ENCODE assay signal across 30 mouse cellular contexts in genomic region chr11:109615286-109615685, GRCm38 (mm10). TPM values are rescaled to one million over a fixed set of nuclear protein-coding genes. Genes with fewer than 3 reads are reported as not detected.
DNase-seq lines count a peak whose midpoint lies in the region; ATAC-seq and TF ChIP-seq lines count a peak whose summit lies in the region.
"Had no signal": no experiment of that assay in that cellular context is flagged by ENCODE, and none has a peak within 500 bp of the region (broad histone marks: within the 10 kb centered on the region; RNA-seq: fewer than 3 reads in every experiment).

No protein-coding gene starts in this region.

- H3K9me3 ChIP-seq in liver, embryonic 16.5 days (replicated peaks; ENCODE audit: control insufficient read depth, low read length), result no peaks in the 10 kb centered on the region
- H3K9me3 ChIP-seq in intestine, embryonic 16.5 days (ENCODE audit: control insufficient read depth, low read length), result no peaks in the 10 kb centered on the region
- H3K9me3 ChIP-seq: embryonic facial prominence, embryonic 15.5 days; forebrain, embryonic 10.5 days; heart, embryonic 10.5 days; kidney, embryonic 15.5 days; limb, embryonic 15.5 days; megakaryocyte, embryonic 14.5 days; midbrain, embryonic 15.5 days; neural tube, embryonic 13.5 days; stomach, embryonic 15.5 days had no signal

- 26% methylated on average over 9 of the region's 9 CpGs for whole genome bisulfite sequencing in liver, embryonic 16.5 days (ENCODE audit: insufficient replicate concordance)
- 64% methylated on average over 9 of the region's 9 CpGs for WGBS in intestine, embryonic 16.5 days

- no peak overlapping the region for H3K4me3 ChIP-seq in gastrocnemius, adult 2 months
- H3K4me3 ChIP-seq in liver, embryonic 16.5 days (ENCODE audit: low read depth, low read length), result peak overlapping the region; percentile 47
- H3K4me3 ChIP-seq in intestine, embryonic 16.5 days (ENCODE audit: low read length), result no peak overlapping the region
- H3K4me3 ChIP-seq: embryonic facial prominence, embryonic 15.5 days; forebrain, embryonic 10.5 days; heart, embryonic 10.5 days; kidney, embryonic 15.5 days; left cerebral cortex, adult 2 months; limb, embryonic 15.5 days; megakaryocyte, embryonic 14.5 days; midbrain, embryonic 15.5 days; myocyte; neural tube, embryonic 13.5 days; stomach, embryonic 15.5 days had no signal

- intact Hi-C loops in gastrocnemius, adult 2 months (cut with DNase I), result loop anchor here (10.0 kb wide), 1 partner anchor 280 kb away; no protein-coding TSS in a partner anchor

- H3K4me2 ChIP-seq in liver, embryonic 16.5 days (ENCODE audit: low read depth, low read length), result peak overlapping the region; percentile 78
- H3K4me2 ChIP-seq in intestine, embryonic 16.5 days (ENCODE audit: low read depth, low read length), result no peak overlapping the region
- H3K4me2 ChIP-seq: embryonic facial prominence, embryonic 15.5 days; kidney, embryonic 15.5 days; limb, embryonic 15.5 days; midbrain, embryonic 15.5 days; neural tube, embryonic 13.5 days; stomach, embryonic 15.5 days had no signal

- no peak for DNase-seq in gastrocnemius, adult 2 months
- DNase-seq in gastrocnemius, adult 18-20 months (ENCODE audit: low spot score), result no peak
- DNase-seq in B cell, adult 2 months, result peak; percentile 13 to 17
- peak; percentile 53 for DNase-seq in liver
- no peak for DNase-seq in right cerebral cortex, postnatal 10 days (ENCODE audit: low spot score in 2 of 2)
- no peak for DNase-seq in heart, adult 9 months (ENCODE audit: low spot score in 2 of 2)
- DNase-seq: adrenal gland, adult 2 months; cerebellum, adult 18-20 months; cerebellum, postnatal 25 days; forebrain, postnatal 0 days; kidney, adult 11 months; kidney, postnatal 4 days; layer of hippocampus, adult 9-11 months; retina, postnatal 1 day; thymus, adult 18-20 months; thymus, postnatal 36 days had no signal

- peak overlapping the region; percentile 64 for H3K9ac ChIP-seq in liver, embryonic 16.5 days (ENCODE audit: low read depth, low read length)
- no peak overlapping the region for H3K9ac ChIP-seq in intestine, embryonic 16.5 days (ENCODE audit: low read depth, low read length)
- H3K9ac ChIP-seq: embryonic facial prominence, embryonic 15.5 days; forebrain, postnatal 0 days; kidney, embryonic 15.5 days; limb, embryonic 15.5 days; midbrain, embryonic 15.5 days; neural tube, embryonic 13.5 days; stomach, embryonic 15.5 days had no signal

- peak overlapping the region; percentile 78 for H3K27ac ChIP-seq in gastrocnemius, adult 2 months
- peak overlapping the region; percentile 87 for H3K27ac ChIP-seq in liver, embryonic 16.5 days (ENCODE audit: low read length)
- no peak overlapping the region for H3K27ac ChIP-seq in intestine, embryonic 16.5 days (ENCODE audit: low read length)
- H3K27ac ChIP-seq: embryonic facial prominence, embryonic 15.5 days; forebrain, embryonic 10.5 days; heart, embryonic 10.5 days; hindbrain, postnatal 0 days; kidney, embryonic 15.5 days; left cerebral cortex, adult 2 months; limb, embryonic 15.5 days; midbrain, embryonic 15.5 days; neural tube, embryonic 13.5 days; stomach, embryonic 15.5 days had no signal

- peaks cover 52% of the 10 kb centered on the region for H3K4me1 ChIP-seq in liver, embryonic 16.5 days (ENCODE audit: control insufficient read depth, low read depth, low read length)
- peaks cover 7% of the 10 kb centered on the region for H3K4me1 ChIP-seq in intestine, embryonic 16.5 days (ENCODE audit: control insufficient read depth, insufficient read depth, low read length)

- ATAC-seq in liver, embryonic 16.5 days (ENCODE audit: low read depth), result no peak
- no peak for ATAC-seq in intestine, embryonic 16.5 days
- ATAC-seq: forebrain, postnatal 0 days; hindbrain, postnatal 0 days; midbrain, embryonic 15.5 days had no signal

- no peak for TF ChIP-seq CTCF in gastrocnemius, adult 2 months (IDR thresholded peaks at IDR 0.05)

- no peaks in the 10 kb centered on the region for H3K36me3 ChIP-seq in liver, embryonic 16.5 days (ENCODE audit: control insufficient read depth, insufficient read depth)
- no peaks in the 10 kb centered on the region for H3K36me3 ChIP-seq in intestine, embryonic 16.5 days (ENCODE audit: control insufficient read depth, insufficient read depth, low read length)
- H3K36me3 ChIP-seq: embryonic facial prominence, embryonic 15.5 days; forebrain, embryonic 10.5 days; heart, embryonic 10.5 days; kidney, embryonic 15.5 days; limb, embryonic 15.5 days; midbrain, embryonic 15.5 days; neural tube, embryonic 13.5 days; stomach, embryonic 15.5 days had no signal

- no peaks in the 10 kb centered on the region for H3K27me3 ChIP-seq in liver, embryonic 16.5 days (ENCODE audit: control insufficient read depth, insufficient read depth, low read depth, low read length)
- no peaks in the 10 kb centered on the region for H3K27me3 ChIP-seq in intestine, embryonic 16.5 days (replicated peaks; ENCODE audit: control insufficient read depth, insufficient read depth, low read length)
- H3K27me3 ChIP-seq: embryonic facial prominence, embryonic 15.5 days; kidney, embryonic 15.5 days; limb, embryonic 15.5 days; megakaryocyte, embryonic 14.5 days; stomach, embryonic 15.5 days had no signal

RNA-seq across cellular contexts. Expression of gene Wipi1, which starts 3.5 kb away (rescaled TPM):
- total RNA-seq in gastrocnemius, adult 2 months (2021), result 10 to 100 TPM; 53.0 to 60.8 TPM
- total RNA-seq in gastrocnemius, adult 18-20 months (2021), result 10 to 100 TPM; 57.7 to 78.8 TPM
- polyA plus RNA-seq in liver, embryonic 16.5 days (2015; fragmentation: Nextera tagmentation; extraction: Ambion mirVana), result 23.6 and 24.0 TPM in 2 replicates
- 27.3 and 27.5 TPM in 2 replicates for polyA plus RNA-seq in intestine, embryonic 16.5 days (2015; fragmentation: Nextera tagmentation; extraction: Ambion mirVana)

RNA-seq across cellular contexts. Expression of gene Prkar1a, which starts 33.9 kb away (rescaled TPM):
- total RNA-seq in gastrocnemius, adult 2 months (2021), result 100 to 1,000 TPM in 1 of 2 experiments, 10 to 100 TPM in 1; 98.9 to 117 TPM
- total RNA-seq in gastrocnemius, adult 18-20 months (2021), result 100 to 1,000 TPM in 1 of 2 experiments, 10 to 100 TPM in 1; 96.1 to 120 TPM
- polyA plus RNA-seq in liver, embryonic 16.5 days (2015; fragmentation: Nextera tagmentation; extraction: Ambion mirVana), result 109 and 112 TPM in 2 replicates
- 250 and 256 TPM in 2 replicates for polyA plus RNA-seq in intestine, embryonic 16.5 days (2015; fragmentation: Nextera tagmentation; extraction: Ambion mirVana)

Comparison
In these comparisons a context has a peak if more than half of its experiments do, and no peak if none do; other contexts are left out.
1. DNase-seq: peak in B cell, adult 2 months (2 of 2) and liver (single experiment); none in gastrocnemius, adult 2 months (single experiment), gastrocnemius, adult 18-20 months (single experiment), right cerebral cortex, postnatal 10 days (0 of 2) and heart, adult 9 months (0 of 2).